Mouse (Mus musculus) embryo, embryonic 10 days (tissue): ENCODE data around the gene Grcc10.

ENCODE experiments used
- DNase-seq: peaks from one replicate; pipeline ENCODE4 v3.0.0-alpha.2; 2015; ENCODE audit warnings: low spot score

Grcc10 gene

DNA sequence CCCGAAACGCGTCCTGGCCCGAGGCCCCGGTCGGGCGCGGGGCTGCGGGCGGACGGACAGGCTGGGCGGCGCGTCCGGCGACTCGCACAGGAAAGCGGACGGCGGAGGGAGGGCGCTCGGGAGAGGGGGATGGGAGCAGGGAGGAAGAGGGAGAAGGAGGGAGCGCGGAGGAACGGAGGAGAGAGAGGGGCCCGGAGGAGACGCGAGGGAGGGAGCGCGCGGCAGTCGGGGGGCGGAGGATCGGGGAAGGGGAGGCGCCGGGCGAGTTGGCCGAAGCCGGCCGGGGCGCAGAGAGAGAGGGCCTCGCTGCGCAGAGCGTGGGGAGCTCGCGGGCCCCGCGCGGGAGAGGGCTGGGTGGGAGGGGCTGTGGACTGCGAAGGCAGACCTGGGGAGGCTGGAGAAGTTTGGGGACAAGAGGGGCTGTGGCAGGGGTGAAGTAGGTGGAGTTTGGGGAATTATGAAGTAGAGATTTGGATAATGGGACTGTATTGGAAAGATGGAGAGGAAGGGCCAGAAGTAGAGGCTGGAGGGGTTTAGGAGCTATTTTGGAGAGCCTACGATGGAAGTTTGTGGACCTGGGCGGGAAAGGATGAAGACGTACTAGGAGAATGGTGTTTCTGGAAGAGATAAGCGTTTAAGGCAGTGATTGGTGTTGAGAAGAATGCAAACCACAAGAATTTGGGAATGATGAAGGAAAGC, 15.6 kb upstream of the Grcc10 start:
- peak; percentile 84 for DNase-seq

DNA sequence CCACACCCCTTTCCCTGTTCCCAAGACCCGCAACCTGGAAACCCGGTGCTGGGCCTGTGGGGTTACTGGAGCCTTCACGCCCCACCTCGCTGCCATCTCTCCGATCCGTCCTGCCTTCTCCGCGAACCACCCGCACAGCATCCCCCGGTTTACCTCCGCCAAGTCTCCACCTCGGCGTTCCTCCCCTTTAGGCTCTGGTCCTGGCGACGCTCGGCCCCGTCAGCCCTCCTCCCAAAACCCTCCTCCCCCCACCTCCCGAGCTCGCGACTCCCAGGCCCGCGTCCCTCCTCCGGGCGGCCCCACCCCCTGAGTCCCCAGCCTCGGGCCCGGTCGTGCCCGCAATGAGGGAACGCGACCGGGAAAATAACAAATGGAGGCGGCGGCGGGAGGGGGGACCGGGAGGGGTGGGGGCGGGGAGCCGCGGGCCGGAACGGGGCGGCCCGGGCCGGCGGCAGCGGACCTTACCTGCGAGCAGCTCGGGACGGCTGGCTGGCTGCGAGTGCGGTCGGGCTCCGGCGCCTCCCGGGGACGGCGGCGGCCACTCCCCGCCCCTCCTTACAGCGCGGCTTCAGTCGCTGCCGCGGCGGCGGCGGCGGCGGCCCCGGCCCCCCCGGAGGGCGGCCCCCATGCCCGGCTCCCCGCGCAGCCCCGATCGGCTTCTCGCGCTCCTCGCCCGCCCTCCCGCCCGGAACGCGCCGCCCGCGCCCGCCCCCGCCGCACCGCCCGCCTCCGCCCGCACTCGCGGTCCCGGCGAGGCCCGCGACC, 14.8 kb upstream of the Grcc10 start, which contains the start of the genes Gm45234 and Atn1:
Gm45234 (minus strand) TSS at position 191 of the 765 bp plus-strand sequence.
Atn1 (minus strand) TSS at position 694 of the 765 bp plus-strand sequence.
- DNase-seq, result peak; percentile 75

DNA sequence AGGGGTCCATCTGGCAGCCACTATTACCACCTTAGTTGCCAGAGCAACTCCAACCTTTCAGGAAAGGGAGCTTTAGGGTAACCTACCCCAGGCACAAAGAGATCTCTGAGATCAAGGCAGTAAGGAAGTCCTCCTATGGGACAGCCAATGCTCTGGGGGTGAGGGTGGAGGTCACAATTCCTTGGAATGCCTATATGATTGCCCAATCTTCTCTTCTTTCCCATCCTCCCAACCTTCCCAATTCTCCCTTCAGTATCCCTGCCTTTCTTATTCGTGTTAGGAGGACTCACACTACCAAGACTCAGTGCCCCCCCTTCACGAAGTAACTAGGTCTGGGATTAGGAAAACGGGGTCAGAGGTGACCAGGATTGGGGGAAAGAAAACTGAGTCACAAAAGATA, 14.1 kb upstream of the Grcc10 start:
- DNase-seq, result no peak

DNA sequence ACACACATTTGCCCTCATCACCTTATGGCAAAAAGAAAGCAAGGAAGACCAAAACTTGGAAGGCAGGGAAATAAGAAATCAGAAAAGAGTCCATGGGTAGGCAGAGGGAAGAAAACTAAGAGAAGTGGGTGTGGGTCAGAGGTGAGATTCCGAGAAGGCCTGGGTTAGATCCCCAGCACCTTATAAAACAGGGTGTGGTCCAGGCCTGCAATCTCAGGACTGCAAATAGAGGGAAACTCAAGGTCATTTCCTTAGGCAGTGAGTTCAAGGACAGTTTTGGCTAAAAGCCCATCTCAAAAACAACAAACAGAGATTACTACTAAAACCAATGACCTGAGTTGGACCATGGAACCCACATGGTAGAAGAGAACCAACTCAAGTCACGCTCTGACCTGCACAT, 12.7 kb upstream of the Grcc10 start:
- no peak for DNase-seq

DNA sequence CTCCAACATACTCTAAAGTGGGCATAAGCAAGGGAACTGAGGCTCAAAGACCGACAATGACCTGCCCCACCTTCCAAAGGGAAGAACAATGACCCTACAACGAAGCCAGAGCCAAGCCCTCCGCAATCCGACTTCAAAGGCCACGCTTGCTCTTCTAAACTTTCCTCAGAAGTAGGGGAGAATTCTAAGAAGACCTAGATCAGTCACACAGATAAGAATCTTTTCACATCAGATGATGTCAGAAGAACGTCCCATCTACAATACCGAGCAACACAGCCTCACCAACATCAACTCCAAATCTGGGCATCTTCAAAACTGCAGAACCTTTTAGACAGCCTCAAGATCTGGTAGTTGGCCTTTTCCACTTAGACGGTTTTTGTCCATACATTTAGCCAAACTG, 9.2 kb upstream of the Grcc10 start:
- no peak for DNase-seq

DNA sequence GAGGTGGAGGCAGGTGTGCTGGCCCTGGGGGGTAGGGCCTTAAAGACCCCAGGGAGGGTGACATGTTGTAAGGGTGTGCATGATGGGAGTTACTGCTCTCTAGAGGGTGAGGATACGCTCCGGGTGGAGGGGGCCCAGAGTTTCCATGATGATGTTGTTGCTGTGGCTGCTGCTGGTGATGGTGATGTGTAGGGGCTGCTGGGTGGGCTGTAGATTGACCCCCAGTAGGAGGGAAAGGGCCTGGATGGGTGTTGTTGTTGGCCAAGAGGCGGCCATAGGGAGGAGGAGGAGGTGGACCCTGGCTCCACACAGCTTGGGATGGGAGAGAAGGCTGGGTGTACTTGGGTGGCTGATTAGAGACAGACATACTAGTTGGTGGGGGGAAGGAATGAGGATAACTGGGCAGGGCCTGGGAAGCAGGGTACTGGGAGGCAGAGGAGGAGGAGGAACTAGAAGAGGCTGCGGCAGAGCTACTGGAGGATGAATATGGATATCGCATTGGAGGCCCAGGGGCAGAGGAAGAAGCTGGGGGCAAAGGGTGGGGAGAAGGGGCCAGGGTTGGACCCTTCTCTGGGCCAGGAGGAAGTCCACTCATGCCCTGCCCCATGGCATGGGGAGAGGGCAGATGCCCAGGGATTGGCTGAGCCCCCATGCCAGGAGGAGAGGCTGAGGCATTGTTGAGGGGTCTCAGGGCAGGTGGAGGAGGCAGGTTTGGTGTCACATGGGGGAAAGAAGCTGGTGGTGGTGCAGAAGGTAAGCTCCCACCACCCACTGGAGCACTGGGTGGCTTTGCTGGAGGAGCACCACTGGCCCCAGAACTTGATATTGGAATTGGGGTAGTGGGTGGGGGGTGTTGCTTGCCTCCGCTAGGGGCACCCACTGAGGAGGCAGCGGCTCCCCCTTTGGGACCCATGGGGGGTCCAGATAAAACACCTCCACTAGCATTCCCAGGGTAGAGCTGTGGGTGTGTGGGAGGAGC, 5.8 kb upstream of the Grcc10 start:
- no peak for DNase-seq

DNA sequence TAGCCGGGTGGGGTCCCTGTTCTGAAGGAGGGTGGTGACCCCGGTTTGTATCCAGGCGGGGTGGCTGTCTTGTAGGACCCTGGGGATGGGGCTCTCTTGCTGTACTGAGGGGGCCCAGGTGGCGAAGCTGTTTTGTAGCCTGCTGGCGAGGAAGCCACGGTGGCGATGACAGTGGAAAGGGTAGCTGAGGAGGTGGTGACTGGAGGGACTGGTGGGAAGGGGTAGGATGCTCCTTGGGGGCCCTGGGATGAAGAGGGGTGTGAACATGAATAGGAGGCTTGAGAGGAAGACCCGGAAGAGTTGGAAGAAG, 5.1 kb upstream of the Grcc10 start:
- DNase-seq, result peak; percentile 36

DNA sequence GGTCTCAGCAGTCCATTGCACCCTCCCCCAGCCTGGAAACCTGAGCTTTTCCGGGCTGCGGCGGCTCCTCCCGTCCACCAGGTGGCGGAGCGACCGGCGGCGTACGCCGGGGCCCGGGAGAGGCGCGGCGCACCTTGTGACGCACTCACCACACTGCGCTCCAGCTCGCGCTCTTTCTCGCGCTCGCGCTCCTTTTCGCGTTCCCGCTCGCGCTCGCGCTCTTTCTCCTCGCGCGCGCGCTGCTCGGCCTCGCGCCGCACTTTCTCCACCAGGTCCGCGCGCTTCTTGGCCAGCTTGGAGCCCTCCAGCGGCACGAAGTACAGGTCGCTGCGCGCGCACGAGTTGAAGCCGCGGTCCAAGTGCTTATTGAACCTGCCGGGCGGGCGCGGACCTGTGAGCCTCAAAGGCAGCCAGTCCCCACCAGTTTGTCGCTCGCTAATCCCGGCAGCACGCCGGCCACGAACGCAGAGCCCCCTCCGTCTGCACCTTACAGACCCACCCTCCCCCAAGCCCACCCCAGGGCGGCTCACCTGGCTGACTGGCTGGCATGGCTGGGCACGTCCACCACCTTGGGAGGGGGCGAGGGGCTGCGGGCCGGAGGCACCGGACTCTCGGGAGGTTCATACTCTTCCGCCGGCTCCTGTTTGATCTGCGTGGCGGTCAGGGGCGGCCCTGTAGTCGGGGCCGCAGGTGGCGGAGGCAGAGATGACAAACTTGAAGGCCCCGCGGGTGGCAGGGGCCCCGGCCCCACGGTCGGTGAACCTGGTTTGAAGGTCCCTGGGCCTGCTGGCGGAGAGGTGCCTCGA, 4.5 kb upstream of the Grcc10 start:
- DNase-seq, result peak; percentile 96

DNA sequence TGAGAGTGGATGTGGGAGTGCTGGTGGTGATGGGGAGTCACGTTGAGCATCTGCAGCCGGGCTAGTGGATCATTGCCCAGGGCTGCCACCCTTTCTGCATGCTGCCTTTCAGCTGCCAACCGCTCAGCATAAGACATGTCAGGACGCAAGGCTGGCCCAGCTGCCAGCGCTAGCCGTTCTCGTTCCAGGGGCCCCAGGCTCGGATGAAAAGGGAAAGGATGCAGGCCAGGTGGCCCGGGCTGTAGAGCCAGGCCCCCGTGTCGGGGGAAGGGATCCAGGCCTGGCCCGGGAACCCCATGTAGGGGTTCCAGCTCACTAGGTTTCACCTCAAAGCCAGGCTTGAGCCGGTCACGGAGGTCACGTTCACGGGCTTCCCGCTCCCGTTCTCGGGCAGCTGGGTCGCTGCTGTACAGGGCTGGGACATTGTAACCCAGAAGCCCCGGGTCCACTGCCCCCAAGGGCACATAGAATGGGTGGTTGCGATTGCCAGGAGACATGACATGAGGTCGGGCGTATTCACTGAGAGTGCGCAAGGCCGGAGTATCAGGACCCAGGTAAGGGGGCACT, 3.7 kb upstream of the Grcc10 start:
- DNase-seq, result no peak

DNA sequence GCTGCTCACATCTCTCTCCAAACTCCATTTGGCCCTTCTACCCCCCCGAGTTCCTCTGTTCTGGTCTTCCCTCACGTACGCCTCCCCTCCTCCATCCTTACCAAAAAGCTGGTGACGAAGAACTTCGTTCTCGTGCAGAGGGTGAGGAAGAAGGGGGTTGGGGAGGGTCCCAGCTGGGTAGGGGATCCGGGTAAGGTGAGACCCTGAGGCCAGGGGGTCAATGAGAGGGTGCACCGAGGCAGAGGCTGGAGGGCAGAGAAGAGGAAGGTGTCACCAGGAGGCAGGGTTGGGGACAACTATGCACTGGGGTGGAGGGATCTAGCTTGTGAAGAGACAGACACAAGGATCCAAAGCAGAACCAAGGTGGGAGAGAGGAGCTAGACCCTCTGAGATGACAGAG, 2.5 kb upstream of the Grcc10 start:
- no peak for DNase-seq

DNA sequence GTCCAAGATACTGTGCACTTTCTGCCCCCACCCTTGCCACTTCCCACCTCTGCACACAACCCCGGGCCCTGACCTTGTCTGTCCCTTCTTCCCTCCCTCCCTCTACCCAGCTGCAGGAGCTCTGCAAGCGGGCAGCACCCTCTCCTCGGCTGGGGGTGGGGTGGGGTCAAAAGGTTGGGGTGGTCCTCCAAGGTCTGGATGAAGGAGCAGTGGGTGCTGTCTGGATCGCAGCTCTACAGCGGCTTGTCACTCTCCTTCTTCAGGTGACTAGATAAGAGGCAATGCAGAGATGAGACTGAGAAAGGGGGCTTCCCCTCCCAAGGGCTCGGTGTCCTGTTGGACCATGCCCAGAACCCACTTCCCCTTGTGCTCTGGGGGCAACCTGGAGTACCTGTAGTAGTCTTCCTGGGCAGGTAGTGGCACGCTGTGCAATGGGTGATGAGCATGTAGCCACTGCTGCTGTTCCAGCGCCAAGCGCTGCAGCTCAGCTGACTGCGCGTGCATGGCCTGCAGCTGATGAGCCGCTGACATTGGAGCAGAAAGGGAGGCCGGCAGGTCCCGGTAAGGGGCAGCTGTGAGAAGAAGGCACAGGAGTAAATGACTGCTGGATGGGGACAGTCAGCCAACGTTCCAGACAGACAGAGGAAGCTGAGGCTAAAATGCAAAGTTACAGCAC, 1.8 kb upstream of the Grcc10 start:
- DNase-seq, result no peak

DNA sequence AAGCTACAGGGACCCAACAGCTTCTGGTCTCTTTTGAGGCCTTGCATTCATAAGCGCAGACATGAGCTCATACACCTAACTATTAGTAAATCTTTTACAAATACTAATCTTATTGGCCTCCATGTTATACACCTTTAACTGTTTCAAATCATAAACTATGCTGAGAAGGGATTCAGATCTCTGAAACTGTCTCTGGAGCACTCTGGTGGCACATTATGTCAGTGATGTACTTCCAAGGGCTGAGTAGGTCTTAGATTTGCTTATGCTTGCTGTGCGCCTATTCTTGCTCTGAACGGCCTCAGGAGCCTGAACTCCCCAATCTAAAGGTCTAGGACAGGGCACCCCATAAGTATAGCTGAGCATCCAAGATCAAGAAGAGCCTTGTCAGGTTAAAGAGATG, 668 bp upstream of the Grcc10 start:
- no peak for DNase-seq

DNA sequence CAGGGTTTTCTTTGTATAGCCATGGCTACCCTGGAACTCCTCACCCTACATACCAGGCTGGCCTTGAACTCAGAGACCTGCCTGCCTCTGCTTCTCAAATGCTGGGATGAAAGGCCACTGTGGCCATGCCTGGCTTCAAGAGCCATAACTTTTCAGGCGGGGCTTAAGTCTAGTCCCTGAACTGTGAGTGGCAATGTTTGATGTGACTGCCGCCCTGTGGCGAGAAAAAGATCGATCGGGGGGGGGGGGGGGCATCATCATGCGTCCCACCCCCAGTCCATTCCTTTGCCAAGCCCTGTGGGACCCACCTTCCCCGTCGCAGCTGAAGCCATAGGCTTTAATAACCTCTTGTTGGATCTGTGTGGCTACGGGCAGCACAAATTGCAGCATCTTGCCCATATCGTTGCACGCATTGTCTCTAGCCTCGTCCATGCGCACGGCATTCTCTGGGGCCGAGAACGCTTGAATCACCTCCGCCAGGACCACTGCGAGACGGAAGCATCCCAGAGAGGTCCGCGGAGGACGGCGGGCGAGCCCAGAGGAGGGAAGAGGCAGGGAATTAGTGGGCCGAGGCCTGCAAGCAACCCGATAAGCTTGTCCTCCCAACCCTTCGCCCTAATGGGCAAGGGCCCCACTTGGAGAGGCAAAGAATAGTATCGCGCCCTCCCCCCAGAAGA, 825 bp downstream of the Grcc10 start:
- peak; percentile 79 for DNase-seq

DNA sequence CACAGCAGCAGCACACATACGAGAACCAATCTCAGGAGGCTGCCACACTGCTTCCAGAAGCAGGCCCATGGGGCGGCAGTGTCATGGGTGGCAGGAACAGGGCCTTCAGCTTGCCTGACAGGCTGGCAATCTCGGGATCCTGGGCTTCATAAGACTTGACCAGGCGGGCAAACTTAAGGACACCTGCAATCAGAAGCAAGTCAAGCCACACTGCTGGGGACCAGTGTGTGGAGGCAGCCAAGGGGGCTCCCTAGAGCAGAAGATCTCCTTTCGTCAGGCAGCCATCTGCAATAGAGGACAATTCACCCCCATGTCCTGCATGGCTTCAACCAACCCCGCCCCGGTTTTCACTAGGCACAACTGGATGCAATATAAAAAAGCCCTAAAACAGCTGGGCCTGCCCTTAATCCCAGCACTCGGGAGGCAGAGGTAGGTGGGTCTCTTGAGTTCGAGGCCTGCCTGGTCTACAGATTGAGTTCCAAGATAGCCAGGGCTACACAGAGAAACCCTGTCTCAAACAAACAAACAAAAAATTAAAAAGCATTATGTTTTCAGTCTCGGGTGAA, 1.9 kb downstream of the Grcc10 start:
- DNase-seq, result no peak

DNA sequence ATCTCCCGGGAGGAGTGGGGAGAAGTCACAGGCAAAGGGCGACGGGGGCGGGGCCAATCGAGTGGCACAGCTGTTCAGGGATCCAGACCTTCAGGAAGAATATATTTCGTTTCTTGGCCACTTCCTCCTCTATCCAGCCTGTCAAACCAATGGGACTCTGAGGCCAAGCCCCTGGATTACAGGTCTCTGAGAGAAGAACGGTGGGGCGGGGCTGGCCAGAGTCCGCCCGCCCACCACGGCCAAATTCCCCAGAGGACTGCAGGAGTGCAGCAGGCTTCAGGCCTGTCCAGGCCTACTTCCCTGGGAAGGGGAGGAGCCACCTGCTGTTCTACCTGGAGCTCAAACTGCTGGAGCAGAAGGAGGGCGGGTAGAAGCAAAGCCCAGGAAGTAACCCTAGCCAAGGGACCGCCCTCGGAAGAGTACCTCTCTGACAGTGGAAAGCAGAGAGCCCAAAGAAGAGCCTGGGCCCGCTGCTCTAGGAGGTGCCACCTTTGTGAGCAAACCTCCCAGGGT, 2.6 kb downstream of the Grcc10 start, which contains the start of gene Ptpn6:
Ptpn6 (minus strand) TSS at position 204 of the 513 bp plus-strand sequence.
- DNase-seq, result peak; percentile 45

DNA sequence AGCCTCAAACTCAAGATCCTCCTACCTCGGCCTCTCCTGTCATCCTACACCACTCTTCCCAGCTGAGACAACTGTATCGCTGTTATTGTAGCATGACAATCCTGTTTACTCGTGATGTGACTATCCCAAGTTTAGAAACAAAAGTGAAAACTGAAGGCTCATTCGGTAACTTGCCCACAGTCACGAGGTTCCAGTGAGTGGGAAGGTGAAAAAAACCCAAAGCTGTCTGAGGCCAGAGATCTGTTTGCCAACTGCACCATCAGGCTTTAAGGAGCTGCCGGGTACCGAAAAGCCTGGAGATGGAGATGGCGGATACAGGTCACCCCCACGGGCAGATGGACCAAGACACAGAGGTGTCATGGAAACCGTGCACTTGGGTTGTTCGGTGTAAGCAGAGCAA, 4.1 kb downstream of the Grcc10 start:
- DNase-seq, result no peak

DNA sequence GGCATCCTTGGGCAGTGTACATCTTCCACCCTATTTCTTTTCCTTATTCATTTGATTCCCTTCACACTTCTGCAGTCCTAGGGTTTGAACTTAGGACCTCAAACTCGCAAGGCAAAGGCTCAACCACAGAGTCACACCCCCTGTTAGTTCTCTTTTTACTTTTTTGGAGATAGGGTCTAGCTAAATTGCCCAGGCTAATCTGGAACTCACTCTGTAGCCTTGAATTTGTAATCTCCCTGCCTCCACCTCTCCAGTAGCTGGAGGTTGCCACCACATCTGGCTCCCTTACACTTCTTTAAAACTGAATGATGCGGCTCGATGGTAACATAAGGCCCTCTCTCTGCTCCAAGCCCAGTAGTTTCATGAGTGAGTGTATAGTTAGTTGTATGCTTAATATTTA, 6.8 kb downstream of the Grcc10 start:
- no peak for DNase-seq

DNA sequence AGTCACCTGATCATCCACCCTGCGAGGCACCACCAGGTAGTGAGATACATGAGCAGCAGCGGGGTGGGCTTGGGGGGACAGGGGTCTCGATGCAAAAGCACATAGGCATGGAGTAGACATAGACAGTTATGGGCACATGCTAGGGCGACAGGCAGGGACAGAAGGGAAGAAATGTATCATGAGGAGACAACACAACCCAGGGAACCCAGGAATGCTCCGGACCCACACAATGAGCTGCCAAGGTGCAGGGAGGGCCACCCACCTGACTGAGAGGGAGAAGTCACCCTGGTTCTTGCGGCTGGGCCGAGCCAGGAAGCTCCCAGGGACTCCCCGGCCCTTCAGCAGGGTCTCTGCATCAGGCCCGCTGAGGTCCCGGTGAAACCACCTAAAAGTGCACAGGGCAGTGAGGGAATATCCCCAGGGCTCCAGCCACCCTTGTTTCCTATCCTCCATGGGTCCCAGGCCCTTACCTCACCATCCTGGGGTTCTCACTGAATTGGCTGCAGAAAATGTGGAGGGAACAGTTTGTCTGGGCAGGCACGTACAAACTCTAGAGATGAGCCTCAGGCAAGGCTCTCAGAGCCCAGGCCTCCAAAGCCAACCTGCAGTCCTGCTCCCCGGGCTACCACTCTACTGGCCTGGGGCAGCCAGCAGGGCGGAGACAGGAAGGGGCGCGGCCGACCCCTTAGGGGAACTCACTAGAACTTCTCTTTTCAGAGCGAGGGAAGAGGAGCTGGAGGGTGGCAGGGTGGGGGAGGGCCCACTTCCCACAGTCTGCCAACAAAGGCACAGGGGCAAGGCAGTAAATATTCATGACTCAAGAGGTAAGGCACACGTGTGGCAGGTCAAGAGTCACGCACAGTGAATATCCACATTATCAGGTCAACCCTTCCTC, 8.5 kb downstream of the Grcc10 start:
- DNase-seq, result peak; percentile 31
